ENCODE assay signal across 8 mouse cellular contexts in the genomic region with DNA sequence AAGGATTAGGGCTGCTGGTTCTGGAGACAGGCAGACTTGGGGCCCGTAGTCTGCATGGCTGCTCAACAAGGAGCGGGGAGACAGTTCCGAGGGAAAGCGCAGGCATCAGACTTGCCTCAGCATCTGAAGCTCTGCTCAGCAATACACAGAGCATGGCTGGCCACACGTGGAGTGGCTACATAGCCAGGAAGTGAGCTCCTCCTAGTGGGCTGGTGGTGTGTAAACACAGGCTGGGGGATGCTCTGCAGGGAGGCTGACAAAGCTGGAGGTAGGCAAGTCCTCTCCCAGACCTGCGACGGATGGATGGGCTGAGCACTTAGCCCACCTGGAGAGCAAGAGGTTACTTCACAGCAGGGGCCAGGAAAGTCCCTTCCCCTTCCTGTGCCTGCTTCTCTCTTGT. TPM values are rescaled to one million over a fixed set of nuclear protein-coding genes. Genes with fewer than 3 reads are reported as not detected.
DNase-seq lines count a peak whose midpoint lies in the region; ATAC-seq and TF ChIP-seq lines count a peak whose summit lies in the region.

No protein-coding gene starts in this region.

- WGBS in liver, adult 2 months, result 30% methylated on average over 7 of the region's 7 CpGs
- 49% methylated on average over 7 of the region's 7 CpGs for WGBS in liver, embryonic 11.5 days
- WGBS in small intestine, adult 2 months, result 36% methylated on average over 7 of the region's 7 CpGs

- H3K4me2 ChIP-seq in liver, embryonic 11.5 days, result no peak overlapping the region

- H3K36me3 ChIP-seq in liver, adult 2 months (ENCODE audit: control insufficient read depth, insufficient read depth, low read length), result no peaks in the 10 kb centered on the region
- H3K36me3 ChIP-seq in liver, embryonic 11.5 days (ENCODE audit: control insufficient read depth, insufficient read depth, low read length), result no peaks in the 10 kb centered on the region
- H3K36me3 ChIP-seq in small intestine, adult 2 months (ENCODE audit: control insufficient read depth, insufficient read depth, low read length), result no peaks in the 10 kb centered on the region

- H3K9me3 ChIP-seq in liver, embryonic 11.5 days (ENCODE audit: control insufficient read depth, low read length), result no peaks in the 10 kb centered on the region

- no peaks in the 10 kb centered on the region for H3K4me1 ChIP-seq in liver, adult 2 months (ENCODE audit: control insufficient read depth, insufficient read depth, low read length)
- H3K4me1 ChIP-seq in liver, embryonic 11.5 days (replicated peaks; ENCODE audit: control insufficient read depth, insufficient read depth, low read length), result no peaks in the 10 kb centered on the region
- H3K4me1 ChIP-seq in small intestine, adult 2 months (ENCODE audit: control insufficient read depth, insufficient read depth, insufficient read length, low read length), result 0 out of 2 replicates have a peak, but pooled peaks cover 4% of the 10 kb centered on the region

- no peaks in the 10 kb centered on the region for H3K27me3 ChIP-seq in liver, adult 2 months (ENCODE audit: control insufficient read depth, insufficient read depth, low read length)
- no peaks in the 10 kb centered on the region for H3K27me3 ChIP-seq in liver, embryonic 11.5 days (replicated peaks; ENCODE audit: control insufficient read depth, insufficient read depth, low read length)
- no peaks in the 10 kb centered on the region for H3K27me3 ChIP-seq in small intestine, adult 2 months (ENCODE audit: control insufficient read depth, insufficient read depth, low read length)

- no peak for ATAC-seq in liver, embryonic 11.5 days (replicated peaks; ENCODE audit: low FRiP score)
- peak; percentile 47; the same call in 1 of the 2 replicates for ATAC-seq in frontal cortex, adult (ENCODE audit: low TSS enrichment)

- no peaks in the 10 kb centered on the region for H3K79me2 ChIP-seq in liver, adult 2 months (ENCODE audit: control insufficient read depth, insufficient read depth, low read length)

- no peak overlapping the region for H3K9ac ChIP-seq in liver, adult 2 months (ENCODE audit: low read depth, low read length)
- no peak overlapping the region for H3K9ac ChIP-seq in liver, embryonic 11.5 days (ENCODE audit: low read depth, low read length)

- DNase-seq in liver, adult 2 months (ENCODE audit: extremely low read depth, low read depth, low spot score), result no peak
- DNase-seq in liver, embryonic 11.5 days (ENCODE audit: low spot score), result no peak
- peak; percentile 75 for DNase-seq in adrenal gland, postnatal 14 days
- DNase-seq in layer of hippocampus, adult 9-11 months, result peak; percentile 70
- DNase-seq in mesoderm, embryonic 11.5 days (ENCODE audit: low read depth, low spot score), result peak; percentile 59
- no peak for DNase-seq in urinary bladder, postnatal 36 days (ENCODE audit: low spot score in 2 of 2)

- no peak for TF ChIP-seq POLR2A in liver, adult 2 months (IDR thresholded peaks at IDR 0.05; ENCODE audit: extremely low read depth, insufficient read depth, low read length)
- no peak for TF ChIP-seq POLR2A in small intestine, adult 2 months (IDR thresholded peaks at IDR 0.05; ENCODE audit: low read depth, low read length)

- no peak overlapping the region for H3K27ac ChIP-seq in liver, adult 2 months (replicated peaks; ENCODE audit: insufficient read depth, low read depth, low read length)
- no peak overlapping the region for H3K27ac ChIP-seq in liver, embryonic 11.5 days (ENCODE audit: low read depth, low read length)
- H3K27ac ChIP-seq in small intestine, adult 2 months (ENCODE audit: insufficient read depth, low read depth, low read length), result no peak overlapping the region

- peak; percentile 53 for TF ChIP-seq CTCF in liver, adult 2 months (IDR thresholded peaks at IDR 0.05; ENCODE audit: low read depth, low read length)
- TF ChIP-seq CTCF in small intestine, adult 2 months (IDR thresholded peaks at IDR 0.05; ENCODE audit: extremely low read depth, insufficient read length, insufficient replicate concordance, low read depth, low read length), result peak; percentile 33; the same call in 1 of the 2 replicates

- H3K4me3 ChIP-seq in liver, adult 2 months (ENCODE audit: insufficient read depth, low read depth, low read length), result no peak overlapping the region
- H3K4me3 ChIP-seq in liver, embryonic 11.5 days (ENCODE audit: low read depth, low read length), result no peak overlapping the region
- no peak overlapping the region for H3K4me3 ChIP-seq in small intestine, adult 2 months (ENCODE audit: low read depth, low read length)

RNA-seq across cellular contexts. Expression of gene Pstpip1, which starts 31.3 kb away (rescaled TPM):
- total RNA-seq in liver, adult 2 months (2014; rRNA removed), result 0.37 and 0.40 TPM in 2 replicates
- 0.44 and 1.1 TPM in 2 replicates for polyA plus RNA-seq in liver, adult 2 months (2012; rRNA removed)
- polyA plus RNA-seq in liver, embryonic 11.5 days (2014; fragmentation: Nextera tagmentation; extraction: Ambion mirVana), result 1.6 and 1.8 TPM in 2 replicates
- total RNA-seq in adrenal gland, postnatal 14 days (2021), result 1.3 and 8.9 TPM in 2 replicates
- polyA plus RNA-seq in small intestine, adult 2 months (2012; rRNA removed), result 6.0 and 7.5 TPM in 2 replicates

RNA-seq across cellular contexts. Expression of gene Tspan3, which starts 44.2 kb away (rescaled TPM):
- total RNA-seq in liver, adult 2 months (2014; rRNA removed), result 4.7 and 6.1 TPM in 2 replicates
- 6.3 and 7.3 TPM in 2 replicates for polyA plus RNA-seq in liver, adult 2 months (2012; rRNA removed)
- polyA plus RNA-seq in liver, embryonic 11.5 days (2014; fragmentation: Nextera tagmentation; extraction: Ambion mirVana), result 154 and 159 TPM in 2 replicates
- 121 and 122 TPM in 2 replicates for total RNA-seq in adrenal gland, postnatal 14 days (2021)
- polyA plus RNA-seq in small intestine, adult 2 months (2012; rRNA removed), result 213 and 397 TPM in 2 replicates

Comparison
In these comparisons a context has a peak if more than half of its experiments do, and no peak if none do; other contexts are left out.
1. RNA of gene Tspan3, which starts 44.2 kb away (polyA plus RNA-seq): 213 to 397 TPM in small intestine, adult 2 months and 154 to 159 TPM in liver, embryonic 11.5 days; 6.3 to 7.3 TPM in liver, adult 2 months; every median in the first group is over 10 times any median in the second.
2. DNase-seq: peak in adrenal gland, postnatal 14 days (single experiment), layer of hippocampus, adult 9-11 months (single experiment) and mesoderm, embryonic 11.5 days (single experiment); none in liver, adult 2 months (single experiment), liver, embryonic 11.5 days (single experiment) and urinary bladder, postnatal 36 days (0 of 2).